Mouse (Mus musculus) erythroblast, embryonic 14.5 days (primary cell): ENCODE measurements around the gene Paxip1. TPM values are rescaled to one million over a fixed set of nuclear protein-coding genes. Genes with fewer than 3 reads are reported as not detected.

Experiments used
- H3K27me3 ChIP-seq: 2 replicates; pipeline ENCODE4 v1.6.1; 2012; ENCODE audit warnings: inconsistent platforms; ENCODE audit not compliant: control insufficient read depth
- H3K36me3 ChIP-seq: 2 replicates; pipeline ENCODE4 v1.6.1; 2012; ENCODE audit warnings: mild to moderate bottlenecking, inconsistent platforms; ENCODE audit not compliant: control insufficient read depth
- H3K4me1 ChIP-seq: 2 replicates; pipeline ENCODE4 v1.6.1; 2012; ENCODE audit warnings: inconsistent platforms; ENCODE audit not compliant: control insufficient read depth
- H3K4me3 ChIP-seq: replicated peaks from 2 replicates; pipeline ENCODE3; 2012; ENCODE audit warnings: moderate library complexity, mild to moderate bottlenecking, inconsistent platforms
- H3K9me3 ChIP-seq: 2 replicates; pipeline ENCODE4 v1.6.1; 2012; ENCODE audit warnings: low read length, inconsistent platforms, mixed read lengths; ENCODE audit not compliant: control insufficient read depth
- GATA1 ChIP-seq: IDR thresholded peaks from 2 replicates; pipeline ENCODE4 v1.6.1; 2012; ENCODE audit warnings: low read length, inconsistent platforms, mixed read lengths
- TAL1 ChIP-seq: IDR thresholded peaks from 3 replicates; pipeline ENCODE4 v1.6.1; 2012; ENCODE audit warnings: low read length, inconsistent platforms, mixed read lengths
- polyA plus RNA-seq: library from polyadenylated mRNA; stranded (reverse); fragments of >175 nt; gene quantifications from 2 replicates; pipeline ENCODE4 v1.2.3, GENCODE M21; 2012

Gene Paxip1
- polyA plus RNA-seq, 1 experiment = 3.5 TPM

GRCm38 (mm10) chr5:27737168-27737567 is 54.3 kb downstream of the Paxip1 start:
- Histone ChIP-seq H3K4me3 (no peak overlapping the region), H3K27me3 (no peaks in the 10 kb centered on the region), H3K4me1 (no peaks in the 10 kb centered on the region), H3K9me3 (no peaks in the 10 kb centered on the region), H3K36me3 (peaks cover 32% of the 10 kb centered on the region)
- TF ChIP-seq TAL1 (no peak), GATA1 (no peak)

- H3K4me3 ChIP-seq = no peak overlapping the region
- H3K9me3 ChIP-seq = no peaks in the 10 kb centered on the region
- no peak for TF ChIP-seq GATA1
- no peaks in the 10 kb centered on the region; the same call in 1 of the 2 replicates for H3K27me3 ChIP-seq
- H3K4me1 ChIP-seq = no peaks in the 10 kb centered on the region
- no peaks in the 10 kb centered on the region for H3K36me3 ChIP-seq
Measured at GRCm38 (mm10) chr5:27732288-27732868, 59.1 kb downstream of the Paxip1 start.

- Histone ChIP-seq H3K27me3 (no peaks in the 10 kb centered on the region; the same call in 1 of the 2 replicates), H3K36me3 (no peaks in the 10 kb centered on the region), H3K4me1 (no peaks in the 10 kb centered on the region), H3K9me3 (no peaks in the 10 kb centered on the region), H3K4me3 (no peak overlapping the region)
- TF ChIP-seq GATA1 (no peak), TAL1 (no peak)
Measured at GRCm38 (mm10) chr5:27731392-27731791, 60.1 kb downstream of the Paxip1 start.

GRCm38 (mm10) chr5:27730666-27731065 is 60.8 kb downstream of the Paxip1 start:
- Histone ChIP-seq H3K4me3 (no peak overlapping the region), H3K9me3 (no peaks in the 10 kb centered on the region), H3K4me1 (no peaks in the 10 kb centered on the region), H3K27me3 (no peaks in the 10 kb centered on the region; the same call in 1 of the 2 replicates), H3K36me3 (no peaks in the 10 kb centered on the region)
- TF ChIP-seq TAL1 (no peak), GATA1 (no peak)

GRCm38 (mm10) chr5:27724460-27724859 is 67.0 kb downstream of the Paxip1 start:
- Histone ChIP-seq H3K36me3 (no peaks in the 10 kb centered on the region), H3K4me1 (no peaks in the 10 kb centered on the region), H3K4me3 (no peak overlapping the region), H3K9me3 (no peaks in the 10 kb centered on the region), H3K27me3 (0 out of 2 replicates have a peak, but pooled peaks cover 2% of the 10 kb centered on the region)
- TF ChIP-seq GATA1 = no peak
- no peak for TF ChIP-seq TAL1

GRCm38 (mm10) chr5:27719311-27719710 is 72.2 kb downstream of the Paxip1 start:
- Histone ChIP-seq H3K36me3 (no peaks in the 10 kb centered on the region), H3K4me3 (no peak overlapping the region), H3K4me1 (peaks cover 3% of the 10 kb centered on the region; the same call in 1 of the 2 replicates), H3K9me3 (no peaks in the 10 kb centered on the region), H3K27me3 (peaks cover 23% of the 10 kb centered on the region)
- TF ChIP-seq GATA1 (no peak), TAL1 (no peak)

- TF ChIP-seq GATA1 = no peak
- TF ChIP-seq TAL1 = no peak
- peaks cover 37% of the 10 kb centered on the region for H3K27me3 ChIP-seq
- no peak overlapping the region for H3K4me3 ChIP-seq
- H3K36me3 ChIP-seq = no peaks in the 10 kb centered on the region
- H3K9me3 ChIP-seq = no peaks in the 10 kb centered on the region
- peaks cover 3% of the 10 kb centered on the region; the same call in 1 of the 2 replicates for H3K4me1 ChIP-seq
Measured at GRCm38 (mm10) chr5:27717301-27717700, 74.2 kb downstream of the Paxip1 start.

- Histone ChIP-seq H3K4me1 (peaks cover 13% of the 10 kb centered on the region), H3K36me3 (no peaks in the 10 kb centered on the region), H3K27me3 (peaks cover 49% of the 10 kb centered on the region), H3K4me3 (no peak overlapping the region), H3K9me3 (no peaks in the 10 kb centered on the region)
- TF ChIP-seq TAL1 = no peak
- TF ChIP-seq GATA1 = no peak
Measured at GRCm38 (mm10) chr5:27716026-27716425, 75.5 kb downstream of the Paxip1 start.

GRCm38 (mm10) chr5:27714356-27714755 is 77.1 kb downstream of the Paxip1 start:
- TF ChIP-seq TAL1 = no peak
- TF ChIP-seq GATA1 = no peak
- Histone ChIP-seq H3K9me3 (no peaks in the 10 kb centered on the region), H3K36me3 (no peaks in the 10 kb centered on the region), H3K4me3 (no peak overlapping the region), H3K27me3 (peaks cover 54% of the 10 kb centered on the region), H3K4me1 (peaks cover 29% of the 10 kb centered on the region)
